Mouse (Mus musculus) cortical plate, adult 2 months (tissue): ENCODE results near the gene Cers3. TPM values are rescaled to one million over a fixed set of nuclear protein-coding genes. Genes with fewer than 3 reads are reported as not detected.

Source experiments
- H3K27ac ChIP-seq: fragments of 200-500 bp; 2 replicates; pipeline ENCODE4 v1.5.1; 2012; ENCODE audit warnings: low read length, control low read depth, inconsistent platforms; ENCODE audit not compliant: insufficient read depth
- H3K4me1 ChIP-seq: fragments of 200-500 bp; 2 replicates; pipeline ENCODE4 v1.6.1; 2011; ENCODE audit warnings: low read length; ENCODE audit not compliant: control insufficient read depth, insufficient read depth
- H3K4me3 ChIP-seq: fragments of 200-500 bp; 2 replicates; pipeline ENCODE4 v1.5.1; 2011; ENCODE audit warnings: mild to moderate bottlenecking, low read length, control low read depth; ENCODE audit not compliant: insufficient read depth
- CTCF ChIP-seq: fragments of 200-500 bp; IDR thresholded peaks from 2 replicates; pipeline ENCODE4 v1.5.1; 2011; ENCODE audit warnings: mild to moderate bottlenecking, control low read depth, low read length; ENCODE audit not compliant: insufficient read depth; ENCODE audit errors: extremely low read depth
- POLR2A ChIP-seq: fragments of 200-500 bp; IDR thresholded peaks from 2 replicates; pipeline ENCODE4 v1.6.1; 2011; ENCODE audit warnings: mild to moderate bottlenecking, low read length, control low read depth; ENCODE audit not compliant: insufficient read depth; ENCODE audit errors: extremely low read depth
- polyA plus RNA-seq: library from polyadenylated mRNA; depleted of rRNA; stranded (reverse); fragments of >200 nt; gene quantifications from 2 replicates; pipeline ENCODE4 v1.2.3, GENCODE M21; 2012

Cers3 gene
- polyA plus RNA-seq, 1 experiment: 0.58 TPM

DNA sequence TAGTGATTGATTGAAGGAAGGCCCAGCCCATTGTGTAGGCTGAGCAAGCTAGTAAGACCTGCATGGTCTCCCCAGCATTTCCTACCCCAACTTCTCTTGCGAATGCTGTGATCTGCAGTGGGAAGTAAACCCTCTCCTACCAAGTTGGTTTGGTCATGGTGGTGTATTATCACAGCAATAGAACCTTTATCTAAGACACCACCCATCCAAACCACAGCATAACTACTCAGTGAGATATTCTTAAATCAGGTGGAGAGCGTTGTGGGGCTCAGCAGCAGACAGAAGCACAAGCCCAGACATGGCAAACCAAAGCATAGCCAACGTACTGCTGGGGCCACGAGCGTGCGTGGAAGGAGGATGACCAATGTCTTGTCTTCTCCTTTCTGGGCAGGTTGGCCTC lies 106.0 kb downstream of the Cers3 start:
- no peak overlapping the region for H3K4me3 ChIP-seq
- no peaks in the 10 kb centered on the region for H3K4me1 ChIP-seq
- TF ChIP-seq CTCF (no peak), POLR2A (no peak)
- no peak overlapping the region for H3K27ac ChIP-seq

DNA sequence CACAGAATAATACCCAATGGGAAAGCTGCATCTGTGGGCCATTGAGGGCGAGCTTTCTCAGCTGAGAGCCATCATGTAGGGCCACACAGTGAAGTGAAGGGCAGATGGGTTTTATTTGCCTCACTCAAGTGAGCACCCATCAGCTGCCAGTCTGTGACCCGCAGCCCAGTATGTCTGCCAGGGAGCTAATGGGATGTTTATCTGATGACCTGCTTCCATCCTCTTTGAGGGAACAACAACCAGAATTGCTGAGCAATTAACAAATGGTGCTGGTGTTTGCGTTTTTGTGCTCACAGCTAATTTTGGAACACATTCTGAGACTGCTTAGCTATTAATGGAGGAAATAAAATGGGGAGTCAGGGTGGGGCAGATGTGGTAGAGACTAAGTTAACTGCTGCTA lies 108.9 kb downstream of the Cers3 start:
- TF ChIP-seq POLR2A: no peak
- no peak for TF ChIP-seq CTCF
- Histone ChIP-seq H3K4me3 (no peak overlapping the region), H3K27ac (no peak overlapping the region), H3K4me1 (no peaks in the 10 kb centered on the region)

- TF ChIP-seq CTCF (no peak), POLR2A (no peak)
Measured at GRCm38 (mm10) chr7:66857610-66858009, 114.3 kb downstream of the Cers3 start.

DNA sequence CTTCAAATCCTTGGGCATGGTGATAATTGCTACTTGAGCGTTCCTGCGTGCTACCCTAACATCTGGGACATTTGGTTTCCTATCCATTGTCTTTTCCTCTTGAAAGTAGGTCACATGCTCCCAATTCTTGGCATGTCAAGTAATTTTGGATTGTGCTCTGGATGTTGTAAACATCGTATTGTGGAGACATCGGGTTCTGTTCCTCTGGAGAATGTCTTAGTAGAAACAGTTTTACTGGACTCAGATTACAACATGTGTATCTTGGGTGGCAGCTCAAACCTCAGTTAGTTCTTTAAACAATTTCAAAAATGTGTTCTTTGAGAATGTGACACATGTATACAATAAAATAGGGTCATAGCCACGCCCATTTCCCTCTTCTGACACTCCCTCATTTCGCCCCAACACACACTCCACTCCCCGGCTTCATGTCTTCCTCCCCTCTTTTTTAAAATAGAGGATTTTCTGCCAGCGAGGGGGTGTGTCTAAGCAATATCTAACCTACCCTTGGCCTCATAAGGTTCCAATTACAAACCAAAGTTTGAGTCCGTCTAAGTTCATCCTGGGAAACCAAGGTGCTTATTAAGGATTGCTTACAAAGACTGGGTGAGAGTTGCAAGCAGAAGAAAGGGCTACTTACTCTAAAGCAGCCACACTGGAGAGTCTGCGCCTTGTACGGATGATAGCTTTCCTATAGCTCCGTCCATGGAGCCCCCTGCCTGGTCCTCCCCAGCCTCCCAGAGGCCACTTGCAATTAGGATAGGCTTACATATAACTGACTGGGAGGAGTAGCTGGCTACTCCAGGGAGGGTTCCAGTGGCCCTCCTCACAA lies 115.2 kb downstream of the Cers3 start:
- Histone ChIP-seq H3K27ac (0 out of 2 replicates have a peak overlapping the region, but pooled peaks have one; percentile 23), H3K4me3 (no peak overlapping the region), H3K4me1 (peaks cover 5% of the 10 kb centered on the region)
- no peak for TF ChIP-seq POLR2A
- TF ChIP-seq CTCF: no peak

More at GRCm38 (mm10) chr7:66857610-66858009, 114.3 kb downstream of the Cers3 start:
- no peak overlapping the region for H3K4me3 ChIP-seq
- peaks cover 1% of the 10 kb centered on the region; the same call in 1 of the 2 replicates for H3K4me1 ChIP-seq
- no peak overlapping the region for H3K27ac ChIP-seq

- TF ChIP-seq CTCF: no peak
- no peak for TF ChIP-seq POLR2A
- Histone ChIP-seq H3K4me3 (no peak overlapping the region), H3K4me1 (peaks cover 7% of the 10 kb centered on the region), H3K27ac (no peak overlapping the region)
Measured at GRCm38 (mm10) chr7:66859220-66859619, 115.9 kb downstream of the Cers3 start.

- no peak for TF ChIP-seq POLR2A
- TF ChIP-seq CTCF: no peak
- H3K27ac ChIP-seq: peak overlapping the region; percentile 83
- H3K4me1 ChIP-seq: peaks cover 20% of the 10 kb centered on the region
- no peak overlapping the region for H3K4me3 ChIP-seq
Measured at GRCm38 (mm10) chr7:66866944-66867718, 123.8 kb downstream of the Cers3 start.

GRCm38 (mm10) chr7:66867719-66868501 lies 124.6 kb downstream of the Cers3 start:
- 0 out of 2 replicates have a peak, but pooled peaks have one; percentile 14 for TF ChIP-seq POLR2A
- TF ChIP-seq CTCF: no peak
- peak overlapping the region; percentile 83 for H3K27ac ChIP-seq
- peaks cover 20% of the 10 kb centered on the region for H3K4me1 ChIP-seq
- H3K4me3 ChIP-seq: no peak overlapping the region

DNA sequence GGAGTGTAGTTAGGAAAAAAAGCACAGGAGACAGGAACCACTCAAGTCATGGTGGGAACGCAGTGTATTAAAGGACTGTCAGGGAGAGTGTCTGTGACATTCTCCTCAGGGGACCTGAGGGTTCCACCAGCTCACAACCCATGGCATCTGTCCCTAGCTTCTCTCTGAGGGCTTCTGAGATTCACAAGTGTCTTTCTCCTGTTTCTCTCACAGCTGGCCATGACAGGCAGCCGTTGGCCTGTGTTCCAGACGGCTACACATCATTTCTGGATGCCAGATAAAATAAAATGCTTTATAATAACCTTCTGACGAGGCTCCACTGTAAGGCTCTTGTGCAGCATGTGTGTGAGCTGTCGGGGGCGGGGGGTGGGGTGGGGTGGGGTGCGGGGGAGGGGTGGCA lies 128.2 kb downstream of the Cers3 start:
- no peak overlapping the region for H3K27ac ChIP-seq
- TF ChIP-seq CTCF: no peak
- TF ChIP-seq POLR2A: no peak
- peaks cover 13% of the 10 kb centered on the region for H3K4me1 ChIP-seq
- no peak overlapping the region for H3K4me3 ChIP-seq

GRCm38 (mm10) chr7:66871940-66872511 lies 128.7 kb downstream of the Cers3 start:
- no peak for TF ChIP-seq CTCF
- TF ChIP-seq POLR2A: no peak
- Histone ChIP-seq H3K4me1 (peaks cover 9% of the 10 kb centered on the region), H3K4me3 (no peak overlapping the region), H3K27ac (no peak overlapping the region)
